Mouse (Mus musculus): ENCODE results near the gene Klhl29. TPM values are rescaled to one million over a fixed set of nuclear protein-coding genes. Genes with fewer than 3 reads are reported as not detected.

The Klhl29 gene
- total RNA-seq, 1 experiment: 0.22 TPM

- H3K27ac ChIP-seq (ENCODE audit: insufficient read depth, low read depth, low read length, poor library complexity, severe bottlenecking): no peak overlapping the region
- no peak for DNase-seq (ENCODE audit: low read depth, low spot score)
- no peak overlapping the region for H3K9ac ChIP-seq (ENCODE audit: insufficient read depth, low read depth, low read length, poor library complexity, severe bottlenecking)
- no peak for TF ChIP-seq CHD2 (IDR thresholded peaks at IDR 0.05; ENCODE audit: low read depth, low read length)
- no peak for TF ChIP-seq ZC3H11A (IDR thresholded peaks at IDR 0.05; ENCODE audit: borderline replicate concordance, low read depth, low read length)
- no peak for TF ChIP-seq MAFK (IDR thresholded peaks at IDR 0.05; ENCODE audit: insufficient read depth, low read depth, low read length)
- TF ChIP-seq ZNF384 (IDR thresholded peaks at IDR 0.05; ENCODE audit: low read depth, low read length): no peak
- no peak for TF ChIP-seq HCFC1 (IDR thresholded peaks at IDR 0.05; ENCODE audit: borderline replicate concordance, insufficient read depth, low read length)
- in situ Hi-C loops (cut with MboI; ENCODE audit: low sequenced_read_pairs in 2 of 2, unreplicated experiment in 2 of 2): no loop called here
- no peaks in the 10 kb centered on the region for H3K36me3 ChIP-seq (ENCODE audit: control insufficient read depth, insufficient read depth, low read length, poor library complexity, severe bottlenecking)
- H3K9me3 ChIP-seq (ENCODE audit: control insufficient read depth, insufficient read depth, low read depth, low read length): no peaks in the 10 kb centered on the region
- no peak overlapping the region for H3K4me3 ChIP-seq (ENCODE audit: insufficient read depth in 1 of 2, low read depth in 1 of 2, low read length in 2 of 2, poor library complexity in 1 of 2, severe bottlenecking in 1 of 2)
- no peaks in the 10 kb centered on the region for H3K4me1 ChIP-seq (ENCODE audit: control insufficient read depth in 2 of 2, insufficient read depth in 2 of 2, low read length in 2 of 2, poor library complexity in 1 of 2)
These were observed 126.4 kb downstream of the Klhl29 start for GRCm38 (mm10) chr12:5249068-5249467.

GRCm38 (mm10) chr12:5247505-5247904 is 128.0 kb downstream of the Klhl29 start:
- H3K9me3 ChIP-seq (ENCODE audit: control insufficient read depth, insufficient read depth, low read depth, low read length): no peaks in the 10 kb centered on the region
- H3K4me3 ChIP-seq (ENCODE audit: insufficient read depth in 1 of 2, low read depth in 1 of 2, low read length in 2 of 2, poor library complexity in 1 of 2, severe bottlenecking in 1 of 2): no peak overlapping the region
- no peak overlapping the region for H3K27ac ChIP-seq (ENCODE audit: insufficient read depth, low read depth, low read length, poor library complexity, severe bottlenecking)
- H3K9ac ChIP-seq (ENCODE audit: insufficient read depth, low read depth, low read length, poor library complexity, severe bottlenecking): no peak overlapping the region
- in situ Hi-C loops (cut with MboI; ENCODE audit: low sequenced_read_pairs in 2 of 2, unreplicated experiment in 2 of 2): no loop called here
- no peak for DNase-seq (ENCODE audit: low read depth, low spot score)
- TF ChIP-seq ZC3H11A (IDR thresholded peaks at IDR 0.05; ENCODE audit: borderline replicate concordance, low read depth, low read length) (no peak), CHD2 (IDR thresholded peaks at IDR 0.05; ENCODE audit: low read depth, low read length) (no peak), HCFC1 (IDR thresholded peaks at IDR 0.05; ENCODE audit: borderline replicate concordance, insufficient read depth, low read length) (no peak)
- no peaks in the 10 kb centered on the region for H3K36me3 ChIP-seq (ENCODE audit: control insufficient read depth, insufficient read depth, low read length, poor library complexity, severe bottlenecking)
- no peaks in the 10 kb centered on the region for H3K4me1 ChIP-seq (ENCODE audit: control insufficient read depth in 2 of 2, insufficient read depth in 2 of 2, low read length in 2 of 2, poor library complexity in 1 of 2)

- no peak for DNase-seq (ENCODE audit: low read depth, low spot score)
- no peak overlapping the region for H3K4me3 ChIP-seq (ENCODE audit: insufficient read depth in 1 of 2, low read depth in 1 of 2, low read length in 2 of 2, poor library complexity in 1 of 2, severe bottlenecking in 1 of 2)
- no peaks in the 10 kb centered on the region for H3K9me3 ChIP-seq (ENCODE audit: control insufficient read depth, insufficient read depth, low read depth, low read length)
- H3K36me3 ChIP-seq (ENCODE audit: control insufficient read depth, insufficient read depth, low read length, poor library complexity, severe bottlenecking): no peaks in the 10 kb centered on the region
- in situ Hi-C loops (cut with MboI; ENCODE audit: low sequenced_read_pairs in 2 of 2, unreplicated experiment in 2 of 2): no loop called here
- TF ChIP-seq ZC3H11A (IDR thresholded peaks at IDR 0.05; ENCODE audit: borderline replicate concordance, low read depth, low read length): no peak
- TF ChIP-seq HCFC1 (IDR thresholded peaks at IDR 0.05; ENCODE audit: borderline replicate concordance, insufficient read depth, low read length): no peak
- no peak for TF ChIP-seq CHD2 (IDR thresholded peaks at IDR 0.05; ENCODE audit: low read depth, low read length)
- no peak for TF ChIP-seq MAFK (IDR thresholded peaks at IDR 0.05; ENCODE audit: insufficient read depth, low read depth, low read length)
- no peak for TF ChIP-seq ZNF384 (IDR thresholded peaks at IDR 0.05; ENCODE audit: low read depth, low read length)
- H3K4me1 ChIP-seq (ENCODE audit: control insufficient read depth in 2 of 2, insufficient read depth in 2 of 2, low read length in 2 of 2, poor library complexity in 1 of 2): no peaks in the 10 kb centered on the region
- H3K27ac ChIP-seq (ENCODE audit: insufficient read depth, low read depth, low read length, poor library complexity, severe bottlenecking): no peak overlapping the region
- H3K9ac ChIP-seq (ENCODE audit: insufficient read depth, low read depth, low read length, poor library complexity, severe bottlenecking): no peak overlapping the region
These were observed 128.7 kb downstream of the Klhl29 start for GRCm38 (mm10) chr12:5246721-5247341.

GRCm38 (mm10) chr12:5246193-5246621 is 129.3 kb downstream of the Klhl29 start:
- no peaks in the 10 kb centered on the region for H3K36me3 ChIP-seq (ENCODE audit: control insufficient read depth, insufficient read depth, low read length, poor library complexity, severe bottlenecking)
- H3K27ac ChIP-seq (ENCODE audit: insufficient read depth, low read depth, low read length, poor library complexity, severe bottlenecking): no peak overlapping the region
- no peak overlapping the region for H3K4me3 ChIP-seq (ENCODE audit: insufficient read depth in 1 of 2, low read depth in 1 of 2, low read length in 2 of 2, poor library complexity in 1 of 2, severe bottlenecking in 1 of 2)
- no peak for DNase-seq (ENCODE audit: low read depth, low spot score)
- no peak overlapping the region for H3K9ac ChIP-seq (ENCODE audit: insufficient read depth, low read depth, low read length, poor library complexity, severe bottlenecking)
- in situ Hi-C loops (cut with MboI; ENCODE audit: low sequenced_read_pairs in 2 of 2, unreplicated experiment in 2 of 2): no loop called here
- H3K4me1 ChIP-seq (ENCODE audit: control insufficient read depth in 2 of 2, insufficient read depth in 2 of 2, low read length in 2 of 2, poor library complexity in 1 of 2): no peaks in the 10 kb centered on the region
- no peaks in the 10 kb centered on the region for H3K9me3 ChIP-seq (ENCODE audit: control insufficient read depth, insufficient read depth, low read depth, low read length)
- TF ChIP-seq ZNF384 (IDR thresholded peaks at IDR 0.05; ENCODE audit: low read depth, low read length) (no peak), CHD2 (IDR thresholded peaks at IDR 0.05; ENCODE audit: low read depth, low read length) (no peak), MAFK (IDR thresholded peaks at IDR 0.05; ENCODE audit: insufficient read depth, low read depth, low read length) (no peak), ZC3H11A (IDR thresholded peaks at IDR 0.05; ENCODE audit: borderline replicate concordance, low read depth, low read length) (no peak), HCFC1 (IDR thresholded peaks at IDR 0.05; ENCODE audit: borderline replicate concordance, insufficient read depth, low read length) (no peak)

GRCm38 (mm10) chr12:5245207-5245597 is 130.3 kb downstream of the Klhl29 start:
- Histone ChIP-seq H3K4me1 (ENCODE audit: control insufficient read depth in 2 of 2, insufficient read depth in 2 of 2, low read length in 2 of 2, poor library complexity in 1 of 2) (no peaks in the 10 kb centered on the region), H3K4me3 (ENCODE audit: insufficient read depth in 1 of 2, low read depth in 1 of 2, low read length in 2 of 2, poor library complexity in 1 of 2, severe bottlenecking in 1 of 2) (no peak overlapping the region), H3K9me3 (ENCODE audit: control insufficient read depth, insufficient read depth, low read depth, low read length) (no peaks in the 10 kb centered on the region), H3K9ac (ENCODE audit: insufficient read depth, low read depth, low read length, poor library complexity, severe bottlenecking) (no peak overlapping the region), H3K27ac (ENCODE audit: insufficient read depth, low read depth, low read length, poor library complexity, severe bottlenecking) (no peak overlapping the region), H3K36me3 (ENCODE audit: control insufficient read depth, insufficient read depth, low read length, poor library complexity, severe bottlenecking) (no peaks in the 10 kb centered on the region)
- DNase-seq (ENCODE audit: low read depth, low spot score): no peak
- TF ChIP-seq MAFK (IDR thresholded peaks at IDR 0.05; ENCODE audit: insufficient read depth, low read depth, low read length) (no peak), ZNF384 (IDR thresholded peaks at IDR 0.05; ENCODE audit: low read depth, low read length) (no peak), HCFC1 (IDR thresholded peaks at IDR 0.05; ENCODE audit: borderline replicate concordance, insufficient read depth, low read length) (no peak), ZC3H11A (IDR thresholded peaks at IDR 0.05; ENCODE audit: borderline replicate concordance, low read depth, low read length) (no peak), CHD2 (IDR thresholded peaks at IDR 0.05; ENCODE audit: low read depth, low read length) (no peak)
- in situ Hi-C loops (cut with MboI; ENCODE audit: low sequenced_read_pairs in 2 of 2, unreplicated experiment in 2 of 2): no loop called here

All from ES-E14 (cell line).